Mouse (Mus musculus): ENCODE results near the gene Mink1. TPM values are rescaled to one million over a fixed set of nuclear protein-coding genes. Genes with fewer than 3 reads are reported as not detected.

Mink1 gene
- total and polyA plus RNA-seq, 3 experiments = 33.8 to 230 (median 57.3) TPM

DNA sequence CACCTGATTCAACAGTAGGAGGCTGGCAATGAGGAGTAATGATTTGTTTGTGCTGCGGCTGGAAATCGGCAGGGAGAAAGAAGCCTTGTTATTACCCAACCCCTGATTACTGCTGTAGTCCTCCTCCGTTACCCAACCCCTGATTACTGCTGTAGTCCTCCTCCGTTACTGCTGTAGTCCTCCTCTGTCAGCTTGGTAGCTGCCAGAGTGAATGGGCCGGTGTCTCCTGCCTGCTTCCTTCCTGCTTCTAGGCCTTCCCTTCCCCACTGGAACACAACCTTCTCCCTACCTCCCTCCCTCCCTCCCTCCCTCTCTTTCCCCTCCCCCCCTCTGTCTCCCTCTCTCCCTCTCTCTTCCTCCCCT is 17.7 kb downstream of the Mink1 start:
- peaks cover 11 to 19% of the 10 kb centered on the region in 2 experiments for H3K4me1 ChIP-seq (ENCODE audit: control insufficient read depth in 1 of 2, insufficient read depth in 2 of 2, low read length in 2 of 2)
- H3K27ac ChIP-seq (ENCODE audit: control insufficient read depth, low read depth, low read length) = no peak overlapping the region
- H3K9ac ChIP-seq (ENCODE audit: control insufficient read depth, low read depth, low read length, poor library complexity, severe bottlenecking) = no peak overlapping the region
- peaks cover 0 to 19% of the 10 kb centered on the region in 2 experiments; a peak in 3 of 4 replicates for H3K36me3 ChIP-seq (ENCODE audit: control insufficient read depth in 1 of 2, insufficient read depth in 2 of 2, low read length in 2 of 2)
- DNase-seq (ENCODE audit: low read depth, low spot score) = no peak
- H3K4me3 ChIP-seq (ENCODE audit: control insufficient read depth in 1 of 2, insufficient read depth in 1 of 2, low read depth in 2 of 2, low read length in 2 of 2) = no peak overlapping the region
- H3K9me3 ChIP-seq (replicated peaks; ENCODE audit: insufficient read depth, low read length) = no peaks in the 10 kb centered on the region
- TF ChIP-seq ZMIZ1 (IDR thresholded peaks at IDR 0.05; ENCODE audit: low read depth, low read length) = no peak
- TF ChIP-seq ZKSCAN1 (IDR thresholded peaks at IDR 0.05; ENCODE audit: low read depth, low read length) = no peak
- TF ChIP-seq UBTF (IDR thresholded peaks at IDR 0.05; ENCODE audit: borderline replicate concordance, insufficient read depth, low read depth, low read length) = no peak
- TF ChIP-seq GATA1 (IDR thresholded peaks at IDR 0.05; ENCODE audit: low read depth, low read length) = no peak
- TF ChIP-seq RCOR1 (IDR thresholded peaks at IDR 0.05; ENCODE audit: low read depth, low read length) = no peak
- TF ChIP-seq TBP (IDR thresholded peaks at IDR 0.05; ENCODE audit: low read depth, low read length) = no peak
- TF ChIP-seq ETS1 (IDR thresholded peaks at IDR 0.05; ENCODE audit: low read depth, low read length) = no peak
- no peak for TF ChIP-seq POLR2AphosphoS5 (IDR thresholded peaks at IDR 0.05; ENCODE audit: borderline replicate concordance, low read depth, low read length)
- TF ChIP-seq KAT2A (conservative IDR thresholded peaks at IDR 0.05; ENCODE audit: low read depth, low read length) = no peak
- no peak for TF ChIP-seq USF2 (IDR thresholded peaks at IDR 0.05; ENCODE audit: borderline replicate concordance in 1 of 2, insufficient read depth in 1 of 2, low read depth in 1 of 2, low read length in 2 of 2)
- no peak for TF ChIP-seq BHLHE40 (IDR thresholded peaks at IDR 0.05; ENCODE audit: borderline replicate concordance, low read depth, low read length)
- TF ChIP-seq MYC (IDR thresholded peaks at IDR 0.05; ENCODE audit: low read depth, low read length) = no peak
- no peak for TF ChIP-seq MEF2A (IDR thresholded peaks at IDR 0.05; ENCODE audit: extremely low read depth, insufficient replicate concordance, low read depth, low read length, poor library complexity, severe bottlenecking)
- no peak for TF ChIP-seq HCFC1 (IDR thresholded peaks at IDR 0.05; ENCODE audit: low read depth, low read length)
- H3K27me3 ChIP-seq (ENCODE audit: control insufficient read depth in 1 of 2, insufficient read depth in 2 of 2, low read length in 2 of 2) = no peaks in the 10 kb centered on the region
- H3K79me2 ChIP-seq (ENCODE audit: control insufficient read depth, insufficient read depth, low read length, poor library complexity) = peaks cover 16% of the 10 kb centered on the region

- Histone ChIP-seq H3K4me1 (ENCODE audit: control insufficient read depth in 1 of 2, insufficient read depth in 2 of 2, low read length in 2 of 2) (peaks cover 11 to 18% of the 10 kb centered on the region in 2 experiments), H3K27ac (ENCODE audit: control insufficient read depth, low read depth, low read length) (no peak overlapping the region), H3K36me3 (ENCODE audit: control insufficient read depth in 1 of 2, insufficient read depth in 2 of 2, low read length in 2 of 2) (peaks cover 0 to 18% of the 10 kb centered on the region in 2 experiments; a peak in 3 of 4 replicates), H3K9me3 (replicated peaks; ENCODE audit: insufficient read depth, low read length) (no peaks in the 10 kb centered on the region), H3K4me3 (ENCODE audit: control insufficient read depth in 1 of 2, insufficient read depth in 1 of 2, low read depth in 2 of 2, low read length in 2 of 2) (no peak overlapping the region), H3K27me3 (ENCODE audit: control insufficient read depth in 1 of 2, insufficient read depth in 2 of 2, low read length in 2 of 2) (no peaks in the 10 kb centered on the region), H3K9ac (ENCODE audit: control insufficient read depth, low read depth, low read length, poor library complexity, severe bottlenecking) (no peak overlapping the region), H3K79me2 (ENCODE audit: control insufficient read depth, insufficient read depth, low read length, poor library complexity) (peaks cover 16% of the 10 kb centered on the region)
- TF ChIP-seq TBP (IDR thresholded peaks at IDR 0.05; ENCODE audit: low read depth, low read length) (no peak), SMC3 (IDR thresholded peaks at IDR 0.05; ENCODE audit: low read depth, low read length) (no peak), MXI1 (IDR thresholded peaks at IDR 0.05; ENCODE audit: low read depth, low read length) (no peak), E2F4 (IDR thresholded peaks at IDR 0.05; ENCODE audit: borderline replicate concordance, low read depth, low read length) (no peak), MAZ (IDR thresholded peaks at IDR 0.05; ENCODE audit: low read depth, low read length) (no peak)
- no peak for DNase-seq (ENCODE audit: low read depth, low spot score)
Observed at GRCm38 (mm10) chr11:70580921-70581320, 18.2 kb downstream of the Mink1 start.

Data from MEL (cell line).